Mouse (Mus musculus) stomach, embryonic 14.5 days (tissue): Measurements from ENCODE around the gene Myl7. TPM values are rescaled to one million over a fixed set of nuclear protein-coding genes. Genes with fewer than 3 reads are reported as not detected.

Source experiments
- ATAC-seq: fragments of 200-750 bp; cut with Nextera tagmentation; 2 replicates; pipeline ENCODE4 v1.8.0; 2017; ENCODE audit warnings: low read depth, moderate TSS enrichment; ENCODE audit not compliant: insufficient number of reproducible peaks, insufficient read depth, low FRiP score
- H3K27ac ChIP-seq: fragments of 300-500 bp; sonication (generic); 2 replicates; pipeline ENCODE4 v1.5.1; 2014; ENCODE audit warnings: mild to moderate bottlenecking, low read length, moderate library complexity, mixed read lengths
- H3K27me3 ChIP-seq: fragments of 300-500 bp; sonication (generic); 2 replicates; pipeline ENCODE4 v1.6.1; 2014; ENCODE audit warnings: low read length, control low read depth, mixed read lengths; ENCODE audit not compliant: control insufficient read depth, insufficient read depth
- H3K36me3 ChIP-seq: fragments of 300-500 bp; sonication (generic); 2 replicates; pipeline ENCODE4 v1.6.1; 2014; ENCODE audit warnings: mild to moderate bottlenecking, control low read depth, low read length, moderate library complexity, mixed read lengths; ENCODE audit not compliant: control insufficient read depth, insufficient read depth
- H3K4me1 ChIP-seq: fragments of 300-500 bp; sonication (generic); 2 replicates; pipeline ENCODE4 v1.6.1; 2014; ENCODE audit warnings: low read length, control low read depth, mixed read lengths; ENCODE audit not compliant: control insufficient read depth, insufficient read depth
- H3K4me2 ChIP-seq: fragments of 300-500 bp; sonication (generic); replicated peaks from 2 replicates; pipeline ENCODE4 v1.6.1; 2014; ENCODE audit warnings: low read depth, low read length, control low read depth
- H3K4me3 ChIP-seq: fragments of 300-500 bp; sonication (generic); 2 replicates; pipeline ENCODE4 v1.5.1; 2014; ENCODE audit warnings: low read depth, low read length, control low read depth
- H3K9ac ChIP-seq: fragments of 300-500 bp; sonication (generic); replicated peaks from 2 replicates; pipeline ENCODE4 v1.6.1; 2014; ENCODE audit warnings: low read depth, mild to moderate bottlenecking, control low read depth, low read length, moderate library complexity, mixed read lengths
- H3K9me3 ChIP-seq: fragments of 300-500 bp; sonication (generic); 2 replicates; pipeline ENCODE4 v1.6.1; 2016; ENCODE audit warnings: low read depth, low read length, control low read depth; ENCODE audit not compliant: control insufficient read depth
- WGBS: fragments of 180-500 bp; shearing (Covaris S2); extraction: QIAGEN DNeasy Blood & Tissue Kit; methylation state at CpG from one replicate; pipeline ENCODE4 v1.1.7; 2014; 5-methylcytosine and 5-hydroxymethylcytosine counted together
- polyA plus RNA-seq: library from polyadenylated mRNA; unstranded; fragments of >200 nt; fragmentation: Nextera tagmentation; extraction: Ambion mirVana; gene quantifications from 2 replicates; pipeline ENCODE4 v1.2.1, GENCODE M21; 2014

Myl7 gene
- polyA plus RNA-seq, 1 experiment from 2014 or later = 4.9 TPM

GRCm38 (mm10) chr11:5872707-5873106 is 25.9 kb downstream of the Myl7 start:
- Histone ChIP-seq H3K9ac (no peak overlapping the region), H3K4me1 (peaks cover 8% of the 10 kb centered on the region), H3K27me3 (no peaks in the 10 kb centered on the region), H3K9me3 (no peaks in the 10 kb centered on the region), H3K4me3 (no peak overlapping the region), H3K4me2 (no peak overlapping the region), H3K36me3 (peaks cover 54% of the 10 kb centered on the region), H3K27ac (no peak overlapping the region)
- ATAC-seq = no peak
- 92% methylated on average over 11 of the region's 11 CpGs for WGBS

- Histone ChIP-seq H3K27ac (no peak overlapping the region), H3K4me2 (no peak overlapping the region), H3K36me3 (peaks cover 56% of the 10 kb centered on the region), H3K4me1 (no peaks in the 10 kb centered on the region), H3K9ac (no peak overlapping the region), H3K9me3 (no peaks in the 10 kb centered on the region), H3K4me3 (no peak overlapping the region), H3K27me3 (no peaks in the 10 kb centered on the region)
- WGBS = 90% methylated on average over 16 of the region's 16 CpGs
- no peak for ATAC-seq
Observed at GRCm38 (mm10) chr11:5870069-5870468, 28.5 kb downstream of the Myl7 start.

GRCm38 (mm10) chr11:5869331-5869730 is 29.3 kb downstream of the Myl7 start:
- Histone ChIP-seq H3K27me3 (no peaks in the 10 kb centered on the region), H3K36me3 (peaks cover 54% of the 10 kb centered on the region), H3K4me2 (no peak overlapping the region), H3K4me1 (no peaks in the 10 kb centered on the region), H3K9me3 (no peaks in the 10 kb centered on the region), H3K27ac (no peak overlapping the region), H3K9ac (no peak overlapping the region), H3K4me3 (no peak overlapping the region)
- 92% methylated on average over 16 of the region's 16 CpGs for WGBS
- no peak for ATAC-seq

- Histone ChIP-seq H3K9me3 (no peaks in the 10 kb centered on the region), H3K4me3 (no peak overlapping the region), H3K36me3 (peaks cover 44% of the 10 kb centered on the region), H3K27ac (no peak overlapping the region), H3K4me1 (no peaks in the 10 kb centered on the region), H3K4me2 (no peak overlapping the region), H3K9ac (no peak overlapping the region), H3K27me3 (no peaks in the 10 kb centered on the region)
- ATAC-seq = no peak
- 92% methylated on average over 12 of the region's 12 CpGs for WGBS
Observed at GRCm38 (mm10) chr11:5868324-5868723, 30.3 kb downstream of the Myl7 start.

- Histone ChIP-seq H3K9ac (no peak overlapping the region), H3K27me3 (no peaks in the 10 kb centered on the region), H3K4me2 (no peak overlapping the region), H3K4me3 (no peak overlapping the region), H3K36me3 (peaks cover 33% of the 10 kb centered on the region), H3K27ac (no peak overlapping the region), H3K4me1 (peaks cover 2% of the 10 kb centered on the region; the same call in 1 of the 2 replicates), H3K9me3 (no peaks in the 10 kb centered on the region)
- WGBS = 85% methylated on average over 2 of the region's 2 CpGs
- ATAC-seq = no peak
Observed at GRCm38 (mm10) chr11:5867196-5867595, 31.4 kb downstream of the Myl7 start.

- 13% methylated on average over 15 of the region's 15 CpGs for WGBS
- Histone ChIP-seq H3K9me3 (no peaks in the 10 kb centered on the region), H3K4me1 (peaks cover 10% of the 10 kb centered on the region; the same call in 1 of the 2 replicates), H3K9ac (peak overlapping the region; percentile 36; the same call in 1 of the 2 replicates), H3K4me2 (peak overlapping the region; percentile 54), H3K4me3 (peak overlapping the region; percentile 37), H3K36me3 (peaks cover 9% of the 10 kb centered on the region; the same call in 1 of the 2 replicates), H3K27me3 (no peaks in the 10 kb centered on the region), H3K27ac (no peak overlapping the region; the same call in 1 of the 2 replicates)
- ATAC-seq = no peak
Observed at GRCm38 (mm10) chr11:5862394-5863105, 36.0 kb downstream of the Myl7 start.

- no peaks in the 10 kb centered on the region for H3K27me3 ChIP-seq
- H3K9me3 ChIP-seq = no peaks in the 10 kb centered on the region
- peaks cover 9% of the 10 kb centered on the region; the same call in 1 of the 2 replicates for H3K36me3 ChIP-seq
- H3K4me1 ChIP-seq = peaks cover 10% of the 10 kb centered on the region; the same call in 1 of the 2 replicates
- 3% methylated on average over 57 of the region's 59 CpGs for WGBS
- no peak within 1 kb of the TSS; the same call in 1 of the 2 replicates for H3K27ac ChIP-seq
- peak within 1 kb of the TSS; percentile 54 for H3K4me2 ChIP-seq
- peak within 1 kb of the TSS; percentile 37 for H3K4me3 ChIP-seq
- peak; percentile 76 for ATAC-seq
- H3K9ac ChIP-seq = peak within 1 kb of the TSS; percentile 36; the same call in 1 of the 2 replicates
Observed at GRCm38 (mm10) chr11:5861678-5862393, 36.7 kb downstream of the Myl7 start, which contains the start of gene Aebp1. Gene Aebp1 (plus strand): TSS chr11:5861947.

GRCm38 (mm10) chr11:5860639-5861038 is 37.9 kb downstream of the Myl7 start:
- H3K9me3 ChIP-seq = no peaks in the 10 kb centered on the region
- H3K4me1 ChIP-seq = peaks cover 13% of the 10 kb centered on the region; the same call in 1 of the 2 replicates
- H3K27ac ChIP-seq = no peak overlapping the region
- 63% methylated on average over 6 of the region's 6 CpGs for WGBS
- H3K9ac ChIP-seq = no peak overlapping the region
- ATAC-seq = 0 out of 2 replicates have a peak, but pooled peaks have one; percentile 20
- peaks cover 9% of the 10 kb centered on the region; the same call in 1 of the 2 replicates for H3K36me3 ChIP-seq
- no peak overlapping the region for H3K4me3 ChIP-seq
- H3K27me3 ChIP-seq = no peaks in the 10 kb centered on the region
- H3K4me2 ChIP-seq = no peak overlapping the region
